Mouse (Mus musculus) limb, embryonic 10.5 days (tissue): ENCODE data around the gene Golga4. TPM values are rescaled to one million over a fixed set of nuclear protein-coding genes. Genes with fewer than 3 reads are reported as not detected.

Experiments
- DNase-seq: peaks from one replicate; pipeline ENCODE4 v3.0.0-alpha.2; 2017; ENCODE audit warnings: low spot score
- H3K27ac ChIP-seq: fragments of 300-500 bp; sonication (generic); 2 replicates; pipeline ENCODE4 v1.5.1; 2016; ENCODE audit warnings: mild to moderate bottlenecking
- H3K27me3 ChIP-seq: fragments of 300-500 bp; sonication (generic); 2 replicates; pipeline ENCODE4 v1.6.1; 2016; ENCODE audit warnings: low read depth, mild to moderate bottlenecking; ENCODE audit not compliant: poor library complexity, severe bottlenecking
- H3K36me3 ChIP-seq: fragments of 300-500 bp; sonication (generic); 2 replicates; pipeline ENCODE4 v1.6.1; 2016; ENCODE audit warnings: mild to moderate bottlenecking, moderate library complexity
- H3K4me1 ChIP-seq: fragments of 300-500 bp; sonication (generic); 2 replicates; pipeline ENCODE4 v1.6.1; 2016
- H3K4me3 ChIP-seq: fragments of 300-500 bp; sonication (generic); 2 replicates; pipeline ENCODE4 v1.5.1; 2016; ENCODE audit warnings: mild to moderate bottlenecking, moderate library complexity
- H3K9me3 ChIP-seq: fragments of 300-500 bp; sonication (generic); replicated peaks from 2 replicates; pipeline ENCODE4 v1.6.1; 2016; ENCODE audit warnings: mild to moderate bottlenecking
- WGBS: fragments of 180-500 bp; shearing (Covaris S2); methylation state at CpG from one replicate; pipeline ENCODE4 v1.1.7; 2016; 5-methylcytosine and 5-hydroxymethylcytosine counted together
- polyA plus RNA-seq: library from polyadenylated mRNA; unstranded; fragments of >200 nt; fragmentation: Nextera tagmentation; extraction: Ambion mirVana; gene quantifications from 2 replicates; pipeline ENCODE4 v1.2.1, GENCODE M21; 2016

Gene Golga4
- polyA plus RNA-seq, 1 experiment from 2014 or later: 49.6 TPM

DNA sequence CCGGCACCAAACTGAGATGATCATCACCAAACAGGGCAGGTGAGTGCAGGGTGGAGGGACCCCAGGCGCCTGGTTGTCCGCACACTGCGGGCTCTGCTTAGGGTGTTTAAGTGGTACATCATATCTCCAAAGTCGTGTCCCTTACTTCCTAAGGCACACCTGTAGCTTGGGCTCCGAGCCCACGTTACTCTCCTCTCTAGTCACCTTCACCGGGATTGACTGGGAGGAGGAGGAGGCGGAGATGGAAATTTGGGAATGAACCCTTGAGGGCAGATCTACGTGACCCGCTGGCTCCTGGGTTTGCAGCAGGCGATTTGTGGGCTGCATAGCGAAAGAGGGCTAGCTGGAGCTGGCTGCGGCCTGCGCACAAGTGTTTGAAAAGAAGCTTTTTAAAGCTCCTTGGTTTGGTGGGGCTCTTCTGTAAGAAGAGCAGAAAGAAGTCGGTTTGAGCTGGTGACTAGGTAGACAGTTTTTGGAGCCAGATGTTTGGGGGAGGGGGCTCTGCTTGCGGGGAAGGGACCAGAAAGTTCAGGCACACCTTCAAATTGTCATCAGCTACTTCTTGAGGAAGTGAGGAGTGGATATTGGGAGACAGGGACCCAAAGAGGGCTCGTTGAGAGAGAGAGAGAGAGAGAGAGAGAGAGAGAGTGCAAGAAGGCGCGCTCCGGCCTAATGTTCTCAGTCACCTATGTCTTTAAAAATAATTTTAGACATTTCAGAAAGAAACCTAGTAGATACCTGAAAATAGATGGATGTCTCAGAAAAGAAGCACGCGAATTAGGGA is 26.4 kb upstream of the Golga4 start:
- 2% methylated on average over 23 of the region's 23 CpGs for WGBS
- H3K9me3 ChIP-seq: no peaks in the 10 kb centered on the region
- peaks cover 34% of the 10 kb centered on the region for H3K4me1 ChIP-seq
- H3K27me3 ChIP-seq: peaks cover 100% of the 10 kb centered on the region
- H3K36me3 ChIP-seq: no peaks in the 10 kb centered on the region
- H3K27ac ChIP-seq: no peak overlapping the region
- peak overlapping the region; percentile 47 for H3K4me3 ChIP-seq
- DNase-seq: peak; percentile 51

DNA sequence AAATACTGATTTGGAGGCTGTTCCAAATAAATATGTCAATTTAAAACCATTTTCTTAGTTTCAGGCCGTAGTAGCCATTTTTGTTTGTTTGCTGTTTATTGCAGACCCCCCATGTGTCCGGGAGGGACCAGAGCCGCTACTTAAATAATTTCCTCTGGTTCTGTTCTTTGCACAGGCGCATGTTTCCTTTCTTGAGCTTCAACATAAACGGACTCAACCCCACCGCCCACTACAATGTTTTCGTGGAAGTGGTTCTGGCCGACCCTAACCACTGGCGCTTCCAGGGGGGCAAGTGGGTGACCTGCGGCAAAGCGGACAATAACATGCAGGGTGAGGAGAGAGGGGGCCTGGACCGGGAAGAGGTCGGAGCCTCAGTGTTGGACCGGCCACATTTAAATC is 25.8 kb upstream of the Golga4 start:
- peaks cover 100% of the 10 kb centered on the region for H3K27me3 ChIP-seq
- H3K4me1 ChIP-seq: peaks cover 34% of the 10 kb centered on the region
- no peak overlapping the region for H3K4me3 ChIP-seq
- peak; percentile 40 for DNase-seq
- H3K36me3 ChIP-seq: no peaks in the 10 kb centered on the region
- no peaks in the 10 kb centered on the region for H3K9me3 ChIP-seq
- H3K27ac ChIP-seq: no peak overlapping the region
- WGBS: 1% methylated on average over 14 of the region's 14 CpGs

GRCm38 (mm10) chr9:118482210-118482609 is 23.9 kb upstream of the Golga4 start:
- Histone ChIP-seq H3K4me3 (no peak overlapping the region), H3K27me3 (peaks cover 100% of the 10 kb centered on the region)
- 84% methylated on average over 10 of the region's 10 CpGs for WGBS

DNA sequence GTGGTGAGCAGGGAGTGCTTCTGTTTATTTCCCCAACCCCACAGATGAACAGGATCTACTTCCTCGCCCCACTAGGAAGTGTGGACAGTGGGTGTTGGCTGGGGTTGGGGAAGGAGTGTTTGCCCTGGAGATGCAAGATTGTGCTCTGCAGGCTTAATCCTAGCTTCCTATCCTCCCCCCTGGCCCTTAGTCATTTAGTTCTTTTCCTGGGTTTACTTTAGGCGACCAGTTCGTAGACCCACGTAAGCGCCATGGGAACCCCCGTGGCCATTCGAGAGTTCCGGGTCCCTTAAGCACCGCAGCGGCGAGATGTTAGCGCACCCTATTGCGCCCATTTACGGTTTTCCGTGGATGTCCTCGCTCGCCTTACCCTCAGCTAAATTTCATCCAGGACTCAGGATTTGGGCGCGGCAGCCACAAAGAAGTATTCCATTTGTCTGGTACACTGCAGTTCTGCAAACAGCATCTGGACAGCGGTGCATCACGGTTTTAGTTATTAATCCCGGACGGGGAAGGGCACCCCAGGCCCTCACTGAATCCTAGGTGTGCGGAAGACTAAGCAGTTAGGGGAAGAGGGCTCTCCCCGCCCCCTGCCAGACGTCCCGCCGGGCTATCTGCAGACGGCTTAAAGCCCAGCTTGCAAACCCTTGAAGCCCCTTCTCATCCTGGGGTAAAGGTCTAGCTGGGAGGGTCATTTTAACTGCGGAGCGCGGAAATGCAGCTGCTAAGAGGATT is 19.5 kb upstream of the Golga4 start:
- no peaks in the 10 kb centered on the region for H3K36me3 ChIP-seq
- 0% methylated on average over 32 of the region's 32 CpGs for WGBS
- H3K27ac ChIP-seq: no peak overlapping the region
- H3K27me3 ChIP-seq: peaks cover 96% of the 10 kb centered on the region
- H3K4me1 ChIP-seq: peaks cover 34% of the 10 kb centered on the region
- no peaks in the 10 kb centered on the region for H3K9me3 ChIP-seq
- H3K4me3 ChIP-seq: peak overlapping the region; percentile 20
- peak; percentile 64 for DNase-seq

More at GRCm38 (mm10) chr9:118482210-118482609, 23.9 kb upstream of the Golga4 start:
- no peak for DNase-seq
- Histone ChIP-seq H3K27ac (no peak overlapping the region), H3K9me3 (no peaks in the 10 kb centered on the region), H3K36me3 (no peaks in the 10 kb centered on the region), H3K4me1 (peaks cover 36% of the 10 kb centered on the region)

- WGBS: 1% methylated on average over 9 of the region's 9 CpGs
- H3K9me3 ChIP-seq: no peaks in the 10 kb centered on the region
- H3K27ac ChIP-seq: no peak overlapping the region
These were observed 19.0 kb upstream of the Golga4 start for GRCm38 (mm10) chr9:118487096-118487395.

DNA sequence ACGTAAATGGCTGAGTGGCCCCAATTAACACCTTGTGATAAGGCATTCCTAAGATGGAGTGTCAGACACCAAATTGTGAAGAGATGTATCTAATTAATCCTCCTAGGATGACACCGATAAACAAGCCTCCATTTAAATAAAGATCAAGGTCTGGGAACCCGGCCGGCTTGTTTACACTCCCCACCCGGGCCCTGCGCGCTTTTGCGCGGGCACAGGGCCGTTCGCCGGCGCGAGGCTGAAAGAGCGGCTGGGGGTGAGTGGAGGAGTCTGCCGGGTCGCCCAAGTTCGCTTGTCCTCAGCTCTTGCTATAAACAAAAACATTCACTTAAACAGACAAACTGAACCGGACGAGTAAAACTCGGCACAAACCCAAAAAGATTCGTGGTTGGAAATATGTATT is 18.4 kb upstream of the Golga4 start:
- Histone ChIP-seq H3K27ac (no peak overlapping the region), H3K27me3 (peaks cover 89% of the 10 kb centered on the region), H3K9me3 (no peaks in the 10 kb centered on the region), H3K4me1 (peaks cover 34% of the 10 kb centered on the region), H3K4me3 (peak overlapping the region; percentile 38), H3K36me3 (no peaks in the 10 kb centered on the region)
- under 1% methylated on average over 22 of the region's 22 CpGs for WGBS
- DNase-seq: peak; percentile 58

More at GRCm38 (mm10) chr9:118487096-118487395, 19.0 kb upstream of the Golga4 start:
- no peak for DNase-seq
- Histone ChIP-seq H3K4me1 (peaks cover 34% of the 10 kb centered on the region), H3K27me3 (peaks cover 95% of the 10 kb centered on the region), H3K4me3 (peak overlapping the region; percentile 20), H3K36me3 (no peaks in the 10 kb centered on the region)

- Histone ChIP-seq H3K4me1 (peaks cover 34% of the 10 kb centered on the region), H3K27ac (no peak overlapping the region), H3K27me3 (peaks cover 82% of the 10 kb centered on the region), H3K36me3 (no peaks in the 10 kb centered on the region), H3K9me3 (no peaks in the 10 kb centered on the region), H3K4me3 (peak overlapping the region; percentile 38)
- whole genome bisulfite sequencing: under 1% methylated on average over 28 of the region's 28 CpGs
- peak; percentile 68 for DNase-seq
These were observed 17.8 kb upstream of the Golga4 start for GRCm38 (mm10) chr9:118488138-118488895.

GRCm38 (mm10) chr9:118488896-118489578 is 17.0 kb upstream of the Golga4 start:
- 1% methylated on average over 20 of the region's 20 CpGs for WGBS
- no peak overlapping the region for H3K27ac ChIP-seq
- peaks cover 34% of the 10 kb centered on the region for H3K4me1 ChIP-seq
- peak; percentile 59 for DNase-seq
- peak overlapping the region; percentile 38 for H3K4me3 ChIP-seq
- peaks cover 75% of the 10 kb centered on the region for H3K27me3 ChIP-seq
- H3K9me3 ChIP-seq: no peaks in the 10 kb centered on the region
- H3K36me3 ChIP-seq: no peaks in the 10 kb centered on the region

GRCm38 (mm10) chr9:118489579-118490019 is 16.5 kb upstream of the Golga4 start:
- Histone ChIP-seq H3K27me3 (peaks cover 69% of the 10 kb centered on the region), H3K4me1 (peaks cover 34% of the 10 kb centered on the region), H3K36me3 (no peaks in the 10 kb centered on the region), H3K4me3 (peak overlapping the region; percentile 38), H3K27ac (no peak overlapping the region), H3K9me3 (no peaks in the 10 kb centered on the region)
- peak; percentile 87 for DNase-seq
- WGBS: under 1% methylated on average over 16 of the region's 16 CpGs

GRCm38 (mm10) chr9:118491195-118491594 is 14.9 kb upstream of the Golga4 start:
- 84% methylated on average over 4 of the region's 4 CpGs for WGBS
- Histone ChIP-seq H3K27me3 (peaks cover 53% of the 10 kb centered on the region), H3K4me3 (no peak overlapping the region), H3K27ac (no peak overlapping the region), H3K36me3 (no peaks in the 10 kb centered on the region), H3K4me1 (peaks cover 34% of the 10 kb centered on the region), H3K9me3 (no peaks in the 10 kb centered on the region)
- DNase-seq: no peak

- WGBS: 91% methylated on average over 8 of the region's 8 CpGs
- Histone ChIP-seq H3K27ac (no peak overlapping the region), H3K9me3 (no peaks in the 10 kb centered on the region), H3K36me3 (no peaks in the 10 kb centered on the region), H3K4me3 (no peak overlapping the region), H3K4me1 (peaks cover 15% of the 10 kb centered on the region), H3K27me3 (peaks cover 34% of the 10 kb centered on the region)
- no peak for DNase-seq
These were observed 13.0 kb upstream of the Golga4 start for GRCm38 (mm10) chr9:118492932-118493698.

- no peak for DNase-seq
- Histone ChIP-seq H3K27me3 (peaks cover 24% of the 10 kb centered on the region), H3K36me3 (no peaks in the 10 kb centered on the region), H3K4me1 (peaks cover 6% of the 10 kb centered on the region), H3K27ac (no peak overlapping the region), H3K4me3 (no peak overlapping the region), H3K9me3 (no peaks in the 10 kb centered on the region)
- WGBS: 93% methylated on average over 5 of the region's 5 CpGs
These were observed 12.0 kb upstream of the Golga4 start for GRCm38 (mm10) chr9:118494106-118494505.
